Mouse (Mus musculus) small intestine, adult 2 months (tissue): ENCODE data around the gene Lrrc29. TPM values are rescaled to one million over a fixed set of nuclear protein-coding genes. Genes with fewer than 3 reads are reported as not detected.

ENCODE experiments used
- H3K27ac ChIP-seq: fragments of 200-500 bp; 2 replicates; pipeline ENCODE4 v1.5.1; 2012; ENCODE audit warnings: low read depth, low read length, control low read depth, inconsistent platforms; ENCODE audit not compliant: insufficient read depth
- H3K27me3 ChIP-seq: fragments of 200-500 bp; 2 replicates; pipeline ENCODE4 v1.6.1; 2012; ENCODE audit warnings: mild to moderate bottlenecking, moderate library complexity, low read length, inconsistent platforms; ENCODE audit not compliant: control insufficient read depth, insufficient read depth
- H3K36me3 ChIP-seq: fragments of 200-500 bp; 2 replicates; pipeline ENCODE4 v1.6.1; 2012; ENCODE audit warnings: mild to moderate bottlenecking, low read length, control low read depth, inconsistent platforms; ENCODE audit not compliant: control insufficient read depth, insufficient read depth
- H3K4me1 ChIP-seq: fragments of 200-500 bp; 2 replicates; pipeline ENCODE4 v1.6.1; 2012; ENCODE audit warnings: low read length, inconsistent platforms, mixed read lengths; ENCODE audit not compliant: control insufficient read depth, insufficient read depth, insufficient read length
- H3K4me3 ChIP-seq: fragments of 200-500 bp; 2 replicates; pipeline ENCODE4 v1.5.1; 2012; ENCODE audit warnings: low read depth, mild to moderate bottlenecking, control low read depth, inconsistent platforms, low read length, moderate library complexity
- CTCF ChIP-seq: fragments of 200-500 bp; IDR thresholded peaks from 2 replicates; pipeline ENCODE4 v1.5.1; 2012; ENCODE audit warnings: low read depth, mild to moderate bottlenecking, control low read depth, inconsistent platforms, low read length, moderate library complexity, mixed read lengths; ENCODE audit not compliant: insufficient replicate concordance, insufficient read length; ENCODE audit errors: extremely low read depth
- POLR2A ChIP-seq: fragments of 200-500 bp; IDR thresholded peaks from 2 replicates; pipeline ENCODE4 v1.6.1; 2012; ENCODE audit warnings: low read depth, mild to moderate bottlenecking, control low read depth, inconsistent platforms, low read length, moderate library complexity
- WGBS: fragments of 180-500 bp; shearing (Covaris S2); methylation state at CpG from one replicate; pipeline ENCODE4 v1.1.7; 2018; 5-methylcytosine and 5-hydroxymethylcytosine counted together
- polyA plus RNA-seq: library from polyadenylated mRNA; depleted of rRNA; stranded (reverse); fragments of >200 nt; gene quantifications from 2 replicates; pipeline ENCODE4 v1.2.3, GENCODE M21; 2012

The Lrrc29 gene
- polyA plus RNA-seq, 1 experiment, result 6.9 TPM

GRCm38 (mm10) chr8:105315073-105315769, 10.9 kb downstream of the Lrrc29 start:
- Histone ChIP-seq H3K27me3 (no peaks in the 10 kb centered on the region), H3K27ac (no peak overlapping the region), H3K4me3 (no peak overlapping the region), H3K36me3 (peaks cover 9% of the 10 kb centered on the region), H3K4me1 (no peaks in the 10 kb centered on the region)
- 92% methylated on average over 18 of the region's 18 CpGs for WGBS
- TF ChIP-seq POLR2A, result no peak
- no peak for TF ChIP-seq CTCF

GRCm38 (mm10) chr8:105313622-105314402, 12.3 kb downstream of the Lrrc29 start:
- Histone ChIP-seq H3K4me3 (no peak overlapping the region), H3K4me1 (no peaks in the 10 kb centered on the region), H3K27me3 (no peaks in the 10 kb centered on the region), H3K27ac (no peak overlapping the region), H3K36me3 (peaks cover 15% of the 10 kb centered on the region)
- 86% methylated on average over 9 of the region's 9 CpGs for WGBS
- no peak for TF ChIP-seq POLR2A

GRCm38 (mm10) chr8:105312891-105313481, 13.1 kb downstream of the Lrrc29 start:
- Histone ChIP-seq H3K27ac (no peak overlapping the region), H3K4me1 (no peaks in the 10 kb centered on the region), H3K27me3 (no peaks in the 10 kb centered on the region), H3K36me3 (peaks cover 22% of the 10 kb centered on the region), H3K4me3 (no peak overlapping the region)
- 84% methylated on average over 8 of the region's 8 CpGs for WGBS
- TF ChIP-seq POLR2A, result no peak
- TF ChIP-seq CTCF, result no peak

- 87% methylated on average over 1 of the region's 1 CpGs for WGBS
- Histone ChIP-seq H3K27ac (no peak overlapping the region), H3K4me3 (no peak overlapping the region), H3K36me3 (peaks cover 30% of the 10 kb centered on the region), H3K27me3 (no peaks in the 10 kb centered on the region), H3K4me1 (no peaks in the 10 kb centered on the region)
- no peak for TF ChIP-seq CTCF
- TF ChIP-seq POLR2A, result no peak
These were observed 14.4 kb downstream of the Lrrc29 start for GRCm38 (mm10) chr8:105311718-105312117.

- TF ChIP-seq POLR2A, result no peak
These were observed 16.0 kb downstream of the Lrrc29 start for GRCm38 (mm10) chr8:105310118-105310517.

GRCm38 (mm10) chr8:105309142-105309847, 16.8 kb downstream of the Lrrc29 start:
- no peak overlapping the region for H3K27ac ChIP-seq
- TF ChIP-seq POLR2A (no peak), CTCF (no peak)
- H3K4me3 ChIP-seq, result no peak overlapping the region
- WGBS, result 89% methylated on average over 15 of the region's 15 CpGs
- peaks cover 9% of the 10 kb centered on the region for H3K4me1 ChIP-seq
- peaks cover 33% of the 10 kb centered on the region for H3K36me3 ChIP-seq
- no peaks in the 10 kb centered on the region for H3K27me3 ChIP-seq

More at GRCm38 (mm10) chr8:105310118-105310517, 16.0 kb downstream of the Lrrc29 start:
- Histone ChIP-seq H3K27me3 (no peaks in the 10 kb centered on the region), H3K4me3 (no peak overlapping the region), H3K36me3 (peaks cover 28% of the 10 kb centered on the region), H3K4me1 (peaks cover 4% of the 10 kb centered on the region), H3K27ac (no peak overlapping the region)
- WGBS, result 88% methylated on average over 8 of the region's 8 CpGs

- peaks cover 40% of the 10 kb centered on the region for H3K36me3 ChIP-seq
- no peak overlapping the region for H3K27ac ChIP-seq
- H3K27me3 ChIP-seq, result no peaks in the 10 kb centered on the region
- H3K4me1 ChIP-seq, result peaks cover 9% of the 10 kb centered on the region
- TF ChIP-seq POLR2A, result no peak
- TF ChIP-seq CTCF, result no peak
- 95% methylated on average over 10 of the region's 10 CpGs for WGBS
- H3K4me3 ChIP-seq, result no peak overlapping the region
These were observed 17.6 kb downstream of the Lrrc29 start for GRCm38 (mm10) chr8:105308428-105308827.
